Mouse (Mus musculus): ENCODE results near the gene Tbx6.

Gene Tbx6

GRCm38 (mm10) chr7:126780971-126781635 lies at the start of gene Tbx6:
Tbx6 (plus strand) TSS chr7:126781483.
- DNase-seq (ENCODE audit: low spot score): no peak

DNA sequence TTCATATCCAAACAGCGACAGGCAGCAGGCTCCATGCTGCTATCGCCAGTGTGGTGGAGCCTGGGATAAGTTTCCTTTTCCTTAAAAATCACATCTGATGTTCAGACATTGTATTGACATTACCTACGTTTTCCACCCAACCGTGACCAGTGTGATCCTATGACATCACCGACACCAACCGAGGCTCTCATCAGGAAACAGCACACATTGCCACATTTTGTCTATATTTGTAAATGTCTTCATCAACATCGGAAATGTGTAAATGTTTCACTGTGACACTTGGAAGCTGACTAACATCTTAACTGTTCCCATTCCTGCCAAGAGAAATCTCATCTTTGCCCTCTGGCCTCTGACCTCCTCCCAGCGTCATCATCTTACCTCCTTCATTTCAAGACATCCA lies 45.2 kb upstream of the Tbx6 start:
- no peak for DNase-seq (ENCODE audit: low spot score)

DNA sequence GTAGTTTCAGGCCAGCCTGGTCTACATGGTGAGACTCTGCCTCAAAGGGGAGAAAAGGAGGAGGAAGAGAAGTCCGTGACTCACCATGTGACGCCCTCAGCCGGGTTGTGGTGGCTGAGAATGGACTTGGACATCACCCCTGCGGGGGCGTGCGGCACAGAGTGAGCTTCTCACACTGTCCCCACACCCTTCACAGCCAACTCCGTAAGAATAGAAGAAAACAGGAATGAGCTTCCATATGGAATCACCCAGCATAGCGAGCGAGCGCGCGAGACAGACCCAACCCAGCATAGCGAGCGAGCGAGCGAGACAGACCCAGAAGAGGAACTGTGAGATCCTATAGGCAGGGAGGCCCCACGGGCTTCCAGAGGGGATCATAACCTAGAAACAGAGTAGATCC lies 41.7 kb upstream of the Tbx6 start:
- no peak for DNase-seq (ENCODE audit: low spot score)

DNA sequence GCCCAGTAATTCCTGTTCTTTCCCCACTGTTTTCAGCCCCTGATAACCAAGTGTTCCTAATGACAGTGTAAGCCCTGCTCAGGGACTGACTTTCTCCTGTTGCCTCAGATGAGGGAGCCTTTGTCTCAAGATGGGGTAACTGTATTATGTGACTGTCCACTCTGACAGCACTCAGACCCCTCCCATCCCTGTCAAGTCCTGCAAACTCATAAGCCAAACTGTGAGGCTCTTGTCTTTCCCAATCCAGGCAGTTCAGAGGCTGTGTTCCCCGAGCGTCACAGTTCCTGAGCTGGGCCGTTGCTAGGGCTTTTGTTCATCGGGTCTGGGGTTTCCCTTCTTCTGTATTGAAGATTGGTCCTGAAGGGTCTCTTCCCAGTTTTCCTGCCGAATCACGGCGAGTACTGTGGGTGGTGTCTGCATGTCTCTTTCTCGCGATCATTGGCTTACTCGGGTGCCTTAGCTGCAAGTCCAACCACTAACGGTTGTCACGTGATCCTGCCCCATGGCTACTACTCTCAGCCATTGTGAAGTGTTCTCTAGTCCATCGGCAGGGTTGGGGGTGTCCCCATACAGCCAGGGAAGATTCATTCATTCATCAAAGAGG lies 41.0 kb upstream of the Tbx6 start:
- DNase-seq (ENCODE audit: low spot score): no peak

DNA sequence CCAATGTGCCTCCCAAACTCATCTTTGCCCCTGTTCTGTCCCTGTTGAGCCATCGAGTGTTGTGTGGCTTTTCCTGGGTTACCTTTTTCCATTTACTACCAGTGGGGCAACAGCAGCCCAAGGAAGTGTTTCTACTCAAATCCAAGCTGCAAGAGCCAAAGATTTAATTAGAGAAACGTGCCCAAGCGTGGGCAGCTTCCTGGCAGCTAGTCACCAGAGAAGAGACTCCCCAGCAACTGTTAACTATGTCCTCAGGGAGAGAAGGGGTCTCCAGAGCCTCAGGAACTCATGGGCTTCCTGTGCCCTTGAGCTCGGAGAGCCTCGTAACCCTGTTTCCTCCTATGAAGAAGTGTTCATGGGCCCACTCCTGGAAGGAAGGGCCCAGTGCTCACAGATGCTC lies 40.3 kb upstream of the Tbx6 start:
- no peak for DNase-seq (ENCODE audit: low spot score)

GRCm38 (mm10) chr7:126741452-126741851 lies 39.8 kb upstream of the Tbx6 start:
- no peak for DNase-seq (ENCODE audit: low spot score)

GRCm38 (mm10) chr7:126741964-126742482 lies 39.3 kb upstream of the Tbx6 start:
- no peak for DNase-seq (ENCODE audit: low spot score)

GRCm38 (mm10) chr7:126746066-126746465 lies 35.2 kb upstream of the Tbx6 start:
- no peak for DNase-seq (ENCODE audit: low spot score)

DNA sequence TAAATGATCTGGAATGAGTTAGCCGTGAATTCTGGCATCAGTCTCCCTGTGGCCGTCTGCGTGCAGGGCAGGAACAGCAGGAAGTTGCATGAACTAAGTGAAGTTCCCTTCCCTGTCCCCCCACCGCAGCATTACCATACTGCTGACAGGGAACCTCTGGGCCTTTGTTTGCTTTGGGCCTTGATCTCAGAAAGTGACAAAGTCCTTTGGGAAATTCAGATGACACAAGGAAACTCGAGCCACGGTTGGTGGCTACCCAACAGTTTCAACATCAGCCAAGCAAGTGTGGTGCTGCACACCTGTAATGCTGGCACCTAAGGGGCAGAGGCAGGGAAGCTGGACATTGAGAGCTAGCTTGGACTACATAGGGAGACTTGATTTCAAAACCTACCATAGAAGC lies 34.5 kb upstream of the Tbx6 start:
- no peak for DNase-seq (ENCODE audit: low spot score)

GRCm38 (mm10) chr7:126748824-126749223 lies 32.5 kb upstream of the Tbx6 start:
- DNase-seq (ENCODE audit: low spot score): no peak

DNA sequence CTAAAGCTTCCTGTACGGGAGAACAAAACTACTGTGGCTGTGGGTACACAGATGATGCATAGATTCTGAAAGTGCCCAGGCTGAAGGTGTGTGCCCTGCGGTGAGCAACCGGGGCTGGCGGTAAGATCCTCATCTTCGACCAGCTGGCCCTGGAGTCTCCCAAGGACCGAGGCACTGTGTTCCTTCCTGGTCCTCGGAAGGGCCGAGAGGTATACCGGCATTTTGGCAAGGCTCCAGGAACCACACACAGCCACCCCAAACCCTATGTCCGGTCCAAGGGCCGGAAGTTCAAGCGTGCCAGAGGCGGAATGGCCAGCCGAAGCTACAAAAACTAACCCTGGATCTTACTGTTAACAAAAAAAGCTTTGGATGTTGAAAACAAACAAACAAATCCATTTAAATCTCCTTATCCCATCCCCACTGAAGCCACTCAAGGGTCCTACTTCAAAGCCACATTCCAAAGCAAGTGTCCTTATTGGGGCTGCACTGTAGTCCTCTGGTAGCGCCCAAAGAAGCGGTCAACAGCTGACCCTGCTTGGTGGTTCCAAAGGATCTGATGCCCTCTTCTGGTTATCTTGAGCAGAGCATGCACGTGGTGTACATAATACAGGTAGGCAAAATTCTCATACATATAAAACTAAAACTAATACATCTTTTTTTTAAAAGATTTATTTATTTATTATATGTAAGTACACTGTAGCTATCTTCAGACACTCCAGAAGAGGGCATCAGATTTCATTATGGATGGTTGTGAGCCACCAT lies 31.5 kb upstream of the Tbx6 start:
- no peak for DNase-seq (ENCODE audit: low spot score)

DNA sequence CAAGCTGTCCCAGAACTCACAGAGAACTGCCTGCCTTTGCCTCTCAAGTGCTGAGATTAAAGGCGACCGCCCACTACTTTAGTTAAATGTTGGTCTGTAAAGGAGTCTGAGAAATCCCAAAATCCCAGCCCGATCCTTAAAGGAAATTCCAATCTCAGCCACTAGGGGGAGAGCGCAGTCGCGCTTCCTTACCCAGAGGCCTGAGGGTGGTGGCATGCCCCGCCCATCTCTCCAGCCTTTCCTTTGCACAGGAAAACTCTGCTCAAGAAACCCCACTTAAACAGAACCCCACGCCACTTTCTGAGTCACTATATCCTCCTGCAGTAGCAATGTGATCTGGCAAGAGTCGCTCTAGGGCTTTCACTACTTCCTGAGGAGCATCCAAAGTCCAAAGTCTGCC lies 26.4 kb upstream of the Tbx6 start:
- DNase-seq (ENCODE audit: low spot score): peak; percentile 69

DNA sequence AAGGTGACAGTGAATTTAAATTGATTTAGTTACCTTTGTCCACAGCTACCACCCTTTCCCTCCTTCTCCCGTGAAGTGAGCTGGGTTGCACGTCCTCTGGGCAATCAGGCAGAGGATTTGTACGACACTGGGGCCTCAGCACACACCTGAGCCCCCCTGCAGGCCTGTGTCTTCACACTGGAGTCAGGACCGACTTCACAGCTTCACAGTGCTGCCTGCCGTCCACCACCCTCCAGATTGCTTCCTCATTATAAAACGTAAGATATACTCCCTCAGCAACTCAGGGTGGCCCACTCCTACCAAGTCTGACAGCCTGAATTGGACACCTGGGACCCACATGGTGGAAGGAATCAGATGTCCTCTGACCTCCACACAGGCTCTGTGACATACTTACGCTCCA lies 22.7 kb upstream of the Tbx6 start:
- DNase-seq (ENCODE audit: low spot score): no peak

GRCm38 (mm10) chr7:126759050-126759671 lies 22.1 kb upstream of the Tbx6 start, which contains the start of gene Mapk3:
Mapk3 (plus strand) TSS chr7:126759601.
- DNase-seq (ENCODE audit: low spot score): peak; percentile 89

DNA sequence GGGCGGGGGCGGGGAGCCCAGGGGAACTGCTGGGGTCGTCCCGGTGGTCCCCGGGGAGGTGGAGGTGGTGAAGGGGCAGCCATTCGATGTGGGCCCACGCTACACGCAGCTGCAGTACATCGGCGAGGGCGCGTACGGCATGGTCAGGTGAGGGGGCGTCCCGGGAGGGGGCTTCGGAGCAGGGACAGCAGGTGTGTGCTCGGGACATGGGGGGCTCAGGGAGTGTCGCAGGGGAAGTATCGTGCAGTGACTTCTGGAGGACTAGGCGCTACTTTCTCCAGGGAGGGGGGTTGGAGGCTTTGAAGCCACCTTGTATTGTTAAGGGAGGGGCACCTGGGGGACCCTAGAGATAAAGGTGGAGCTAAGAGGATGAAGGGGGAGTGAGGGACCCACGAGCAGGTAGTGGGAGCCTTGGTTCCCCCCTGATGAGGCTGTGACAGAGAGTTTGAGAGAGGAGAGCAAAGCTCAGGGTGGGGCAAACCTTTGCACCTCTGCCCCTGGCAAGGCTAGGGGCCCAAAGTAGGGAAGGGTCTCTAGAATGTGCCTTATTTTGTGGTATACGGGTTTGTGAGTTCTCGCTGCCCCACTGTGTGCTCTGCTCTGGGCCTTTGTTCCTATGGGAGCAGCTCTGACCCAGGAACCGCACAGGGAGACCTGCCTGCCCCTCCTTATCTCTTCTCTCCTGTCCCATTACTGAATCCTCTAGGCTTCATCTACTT lies 21.5 kb upstream of the Tbx6 start:
- DNase-seq (ENCODE audit: low spot score): no peak

DNA sequence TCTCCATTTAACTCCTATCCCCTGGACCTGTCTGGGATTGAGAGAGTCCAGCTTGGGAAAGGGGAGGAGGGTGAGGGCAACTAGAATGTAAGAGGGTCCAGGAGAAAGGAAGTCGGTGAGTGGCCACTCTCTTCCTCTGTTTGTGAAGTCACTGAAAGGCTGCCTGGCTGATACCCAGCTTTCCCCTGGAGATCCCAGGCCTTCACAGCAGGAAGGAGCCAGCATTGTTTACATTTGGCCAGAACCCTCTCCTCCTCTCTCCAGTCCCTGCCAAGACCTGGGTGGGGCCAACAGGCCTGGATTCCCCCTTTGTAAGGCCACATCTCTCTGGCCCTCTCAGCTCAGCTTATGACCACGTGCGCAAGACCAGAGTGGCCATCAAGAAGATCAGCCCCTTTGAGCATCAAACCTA lies 20.9 kb upstream of the Tbx6 start:
- DNase-seq (ENCODE audit: low spot score): peak; percentile 79

- DNase-seq (ENCODE audit: low spot score): no peak
These were observed 20.3 kb upstream of the Tbx6 start for GRCm38 (mm10) chr7:126760956-126761355.

GRCm38 (mm10) chr7:126761529-126762067 lies 19.7 kb upstream of the Tbx6 start:
- DNase-seq (ENCODE audit: low spot score): no peak

- DNase-seq (ENCODE audit: low spot score): no peak
These were observed 18.7 kb upstream of the Tbx6 start for GRCm38 (mm10) chr7:126762471-126763008.

- no peak for DNase-seq (ENCODE audit: low spot score)
These were observed 15.7 kb upstream of the Tbx6 start for GRCm38 (mm10) chr7:126765540-126765939.

GRCm38 (mm10) chr7:126766201-126766600 lies 15.1 kb upstream of the Tbx6 start, which contains the start of gene Gdpd3:
Gdpd3 (plus strand) TSS chr7:126766334.
- no peak for DNase-seq (ENCODE audit: low spot score)

Measured in ovary, postnatal 36 days (tissue).